Mouse (Mus musculus): ENCODE results near the gene Tbl1x.

- TF ChIP-seq POLR2A (IDR thresholded peaks at IDR 0.05; ENCODE audit: extremely low read depth, insufficient read depth, low read length) (no peak), CTCF (IDR thresholded peaks at IDR 0.05; ENCODE audit: extremely low read depth, insufficient read depth, low read length) (no peak)
These were observed 154.2 kb downstream of the Tbl1x start for GRCm38 (mm10) chrX:77665030-77665429.
